Mouse (Mus musculus): ENCODE data around the gene Fam122a.

Gene Fam122a

DNA sequence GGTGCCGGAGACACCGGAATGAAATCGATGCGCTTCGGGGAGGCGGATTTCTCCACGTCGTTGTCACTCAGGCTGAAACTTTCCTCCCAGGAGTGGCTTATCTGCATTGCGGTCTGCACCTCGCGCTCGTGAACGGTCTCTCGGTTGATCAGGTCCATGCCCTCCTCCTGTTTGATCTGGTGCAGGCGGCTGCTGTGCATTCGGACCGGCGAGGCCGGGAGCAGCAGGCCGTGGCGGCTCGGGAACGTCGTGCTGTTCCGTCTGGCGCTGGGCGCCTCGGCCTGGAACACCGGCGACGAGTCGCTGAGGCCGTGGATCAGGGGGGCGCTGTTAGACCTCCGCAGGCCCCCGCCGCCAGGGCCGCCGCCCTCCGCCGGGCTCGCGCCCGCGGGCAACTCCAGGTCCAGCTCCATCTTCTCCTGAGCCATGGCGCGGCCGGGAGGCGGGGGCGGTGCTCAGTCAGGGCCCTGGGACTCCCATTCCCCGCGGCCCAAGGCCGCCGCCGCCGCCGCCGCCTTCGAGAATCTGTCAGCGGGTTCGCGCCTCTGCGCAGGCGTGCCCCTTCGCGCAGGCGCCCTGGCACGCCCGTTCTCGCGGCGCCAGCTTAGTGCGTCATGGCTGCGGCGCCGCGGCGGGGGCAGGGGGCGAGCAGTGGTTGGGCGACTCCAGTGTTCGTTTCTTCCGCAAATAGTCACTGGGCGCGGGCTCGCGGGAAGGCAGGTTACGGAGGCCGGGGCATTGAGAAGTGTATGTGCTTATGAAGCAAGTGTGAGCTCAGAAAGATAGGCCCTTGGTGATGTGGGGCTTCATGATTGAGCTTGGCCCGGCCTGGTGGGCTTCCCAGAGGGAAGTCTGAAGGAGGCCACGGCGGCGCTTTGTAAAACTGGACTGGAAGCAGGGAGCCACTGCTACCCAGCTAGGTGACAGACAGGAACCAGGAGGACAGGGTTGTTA lies at the start of gene Fam122a:
TSS of gene Fam122a (minus strand) at position 428 of the 954 bp plus-strand sequence.
- ATAC-seq (ENCODE audit: low TSS enrichment) = peak; percentile 95

DNA sequence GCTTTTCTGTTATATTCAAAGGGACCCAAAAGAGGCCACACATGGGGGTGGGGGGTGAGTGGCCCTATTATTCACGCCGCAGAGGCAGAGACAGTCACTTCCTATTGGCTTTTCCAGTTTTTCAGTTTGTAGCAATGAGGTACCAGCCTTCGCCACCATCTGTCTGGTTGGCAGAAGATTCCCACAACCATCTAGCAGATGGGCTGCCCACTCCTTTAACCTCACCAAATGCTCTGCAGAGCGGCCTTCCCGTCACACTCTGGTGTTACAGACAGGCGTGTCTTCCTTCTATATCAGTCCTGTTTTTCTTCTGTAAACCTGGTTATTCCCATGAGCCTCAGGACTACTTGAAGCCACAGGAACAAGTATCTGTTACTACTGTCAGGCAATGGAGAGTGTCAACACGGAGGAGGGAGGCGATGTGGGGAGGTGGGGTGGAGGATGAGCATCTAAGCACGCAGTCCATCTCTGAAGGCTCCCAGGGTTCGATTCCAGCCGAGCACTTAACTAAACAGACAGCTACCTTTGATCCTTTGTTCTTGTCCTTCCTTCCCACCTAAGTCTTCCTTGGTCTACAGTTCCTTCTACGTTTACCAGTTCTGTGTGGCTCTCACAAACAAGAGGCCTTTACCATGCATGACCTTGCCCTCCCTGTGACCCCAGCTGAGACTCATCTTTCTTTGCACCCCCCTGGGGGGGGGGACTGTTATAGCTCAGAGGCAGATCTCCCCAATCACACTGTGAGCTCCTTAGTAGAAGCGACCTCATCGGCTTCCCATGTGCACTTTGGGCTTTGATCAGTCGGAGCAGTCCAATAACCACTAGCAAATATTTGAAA lies 46.5 kb upstream of the Fam122a start:
- ATAC-seq (ENCODE audit: low TSS enrichment) = peak; percentile 77

DNA sequence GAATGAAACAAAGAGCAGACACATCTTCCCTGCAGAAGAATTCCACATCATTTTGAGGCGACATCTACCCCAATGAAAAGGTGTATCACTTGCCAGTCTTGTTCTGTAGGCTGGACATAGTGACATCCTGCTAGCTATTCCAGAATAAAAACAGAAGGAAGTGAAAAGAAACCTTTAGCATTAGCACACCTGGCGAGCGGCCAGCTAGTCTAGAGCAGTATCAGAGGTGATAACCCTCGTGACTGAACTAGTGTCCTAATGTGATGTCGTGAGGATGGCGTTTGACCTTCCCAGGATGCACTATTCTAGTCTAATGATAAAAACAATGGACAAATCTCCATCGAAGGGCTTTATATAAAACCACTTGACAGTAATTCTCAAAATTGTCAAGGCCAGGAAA lies 44.8 kb upstream of the Fam122a start:
- no peak for ATAC-seq (ENCODE audit: low TSS enrichment)

DNA sequence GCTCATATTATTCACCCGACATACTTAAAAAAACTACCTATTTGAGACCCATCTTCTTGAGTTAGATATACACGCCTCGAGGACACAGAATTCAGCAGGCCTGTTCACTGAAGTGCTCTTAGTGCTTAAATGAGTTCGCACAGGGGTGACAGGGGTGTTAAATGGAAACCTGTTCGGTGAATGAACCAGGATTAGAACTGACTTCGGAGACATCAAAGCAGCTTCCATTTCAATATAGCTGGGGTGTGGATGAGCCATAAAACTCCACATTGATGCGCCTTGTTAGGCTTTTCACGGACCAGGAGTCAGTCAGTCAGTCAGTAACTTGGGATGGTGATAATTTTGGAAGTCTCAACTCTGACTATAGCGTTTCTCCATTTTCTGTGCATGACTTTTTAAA lies 44.0 kb upstream of the Fam122a start:
- ATAC-seq (ENCODE audit: low TSS enrichment) = no peak

DNA sequence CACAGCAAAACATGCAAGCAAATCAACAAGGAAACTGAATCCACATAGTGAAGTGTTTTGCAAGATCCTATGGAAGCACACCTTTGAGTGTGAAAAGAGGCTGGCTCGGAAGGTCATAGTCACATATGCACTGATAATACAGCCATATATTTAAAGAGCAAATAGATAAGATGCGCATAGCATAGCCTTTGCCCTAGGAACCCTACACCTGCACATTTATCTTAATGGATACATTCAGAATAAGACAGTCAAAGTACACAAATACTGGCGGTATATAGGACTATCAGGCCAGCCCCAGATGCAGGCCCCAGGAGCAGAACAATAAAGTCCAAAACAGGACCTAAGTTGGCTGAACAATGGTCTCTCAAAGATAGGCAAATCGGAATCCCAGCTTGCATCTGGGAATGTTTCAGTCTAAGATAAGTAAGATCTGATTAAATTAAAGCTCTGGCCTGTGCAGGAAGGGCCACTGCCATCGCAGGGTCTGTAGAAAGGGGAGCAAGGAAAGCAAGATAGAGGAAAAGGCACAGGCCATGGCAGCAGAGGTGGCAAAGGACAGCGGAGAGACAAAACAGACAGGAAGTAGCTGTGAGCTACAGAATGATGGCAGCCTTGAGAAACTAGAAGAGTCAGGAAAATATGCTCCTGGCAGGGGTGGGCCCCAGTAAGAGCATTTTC lies 42.7 kb upstream of the Fam122a start:
- no peak for ATAC-seq (ENCODE audit: low TSS enrichment)

DNA sequence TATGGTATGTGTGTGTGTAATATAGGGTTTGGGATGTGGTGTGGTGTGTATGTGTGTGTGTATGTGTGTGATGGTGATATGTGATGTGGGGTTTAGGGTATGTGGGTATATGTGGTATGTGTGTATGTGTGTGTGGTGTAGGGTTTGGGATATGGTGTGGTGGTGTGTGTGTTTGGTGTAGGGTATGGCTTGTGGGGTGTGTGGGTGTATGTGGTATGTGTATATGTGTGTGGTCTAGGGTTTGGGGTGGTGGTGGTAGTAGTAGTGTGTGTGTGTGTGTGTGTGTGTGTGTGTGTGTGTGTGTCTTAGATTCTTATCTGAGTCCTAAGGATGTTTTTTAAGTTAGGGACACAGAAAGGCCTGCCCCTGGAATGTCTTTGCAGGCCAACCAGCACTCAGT lies 41.2 kb upstream of the Fam122a start:
- ATAC-seq (ENCODE audit: low TSS enrichment) = no peak

DNA sequence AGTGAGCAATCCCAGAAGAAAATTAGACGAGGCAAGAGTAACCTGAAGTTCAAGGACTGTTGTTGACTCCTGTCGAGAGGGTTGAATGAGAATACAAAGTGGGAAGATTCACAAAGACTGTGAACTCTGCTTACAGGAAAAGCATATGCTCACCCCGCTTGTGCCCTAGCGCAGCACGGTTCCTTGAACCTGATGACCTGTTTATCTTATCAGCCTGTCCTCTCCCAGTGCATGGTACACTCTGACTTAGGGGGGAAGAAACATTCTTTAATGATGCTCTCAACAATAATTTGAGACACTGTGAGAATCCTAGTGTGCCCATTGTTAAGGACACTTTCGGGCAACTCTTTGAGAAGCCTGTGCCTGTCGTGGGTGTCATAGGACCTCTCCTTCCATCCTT lies 39.9 kb upstream of the Fam122a start:
- ATAC-seq (ENCODE audit: low TSS enrichment) = no peak

DNA sequence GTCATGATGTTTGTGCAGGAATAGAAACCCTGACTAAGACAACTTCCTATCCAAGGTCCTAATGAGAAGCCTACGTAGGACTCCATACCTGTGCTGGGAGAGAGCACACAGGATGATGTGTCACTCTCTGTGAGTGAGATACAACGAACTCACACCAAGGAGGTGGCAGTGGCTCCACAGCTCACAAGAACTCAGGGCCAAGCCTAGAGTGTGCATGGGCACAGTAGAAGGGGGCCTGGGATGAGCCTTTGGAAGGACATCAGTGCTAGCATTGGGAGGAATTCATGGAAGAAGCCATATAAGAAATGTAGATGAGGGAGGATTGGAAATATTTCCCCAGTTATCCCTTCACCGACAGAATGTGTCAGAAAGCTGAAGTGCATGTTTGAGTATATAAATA lies 38.8 kb upstream of the Fam122a start:
- ATAC-seq (ENCODE audit: low TSS enrichment) = no peak

DNA sequence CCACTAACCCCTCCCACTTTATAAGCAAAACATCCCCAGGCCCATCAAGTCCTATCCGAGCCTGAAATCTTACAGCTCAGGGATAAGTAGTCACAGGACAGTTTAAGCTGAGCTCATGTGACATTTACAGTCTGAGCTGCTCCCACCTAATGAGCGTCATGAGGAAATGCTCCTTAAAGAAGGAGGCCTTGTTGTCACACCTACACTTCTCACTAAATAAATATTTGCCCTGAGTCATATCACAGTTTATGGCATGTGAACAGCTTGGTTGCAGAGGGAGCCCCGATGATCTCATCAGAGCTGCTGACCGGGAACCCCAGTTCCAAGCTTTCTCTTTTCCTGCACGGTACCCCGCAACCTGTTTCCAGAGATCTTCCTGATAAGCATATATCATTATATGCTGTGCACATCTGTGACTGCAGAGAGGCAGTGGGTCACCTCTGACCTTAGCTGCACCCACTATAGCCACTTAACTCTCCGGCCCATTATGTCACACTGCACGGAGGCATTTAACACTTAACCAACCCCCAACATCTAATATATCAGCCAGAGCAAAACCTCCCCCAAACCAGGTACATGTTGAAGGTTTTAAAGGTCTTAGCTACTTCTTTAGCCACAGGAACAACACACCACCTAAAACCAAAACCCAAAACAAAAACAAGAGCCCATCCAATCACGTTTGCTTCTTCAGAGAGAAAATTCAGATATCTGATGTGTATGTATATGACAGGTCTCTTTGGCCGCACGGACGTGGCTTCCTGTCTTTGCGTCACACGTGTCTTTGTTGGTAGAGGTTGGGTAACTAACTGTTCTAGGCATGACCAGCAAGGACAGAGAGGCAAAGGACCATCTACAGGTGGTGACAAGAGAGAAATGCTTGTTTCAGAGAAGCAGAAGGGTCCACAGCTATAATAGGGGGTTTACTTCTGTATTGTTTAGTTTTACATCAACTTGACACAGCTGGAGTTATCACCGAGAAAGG lies 37.8 kb upstream of the Fam122a start:
- ATAC-seq (ENCODE audit: low TSS enrichment) = no peak

DNA sequence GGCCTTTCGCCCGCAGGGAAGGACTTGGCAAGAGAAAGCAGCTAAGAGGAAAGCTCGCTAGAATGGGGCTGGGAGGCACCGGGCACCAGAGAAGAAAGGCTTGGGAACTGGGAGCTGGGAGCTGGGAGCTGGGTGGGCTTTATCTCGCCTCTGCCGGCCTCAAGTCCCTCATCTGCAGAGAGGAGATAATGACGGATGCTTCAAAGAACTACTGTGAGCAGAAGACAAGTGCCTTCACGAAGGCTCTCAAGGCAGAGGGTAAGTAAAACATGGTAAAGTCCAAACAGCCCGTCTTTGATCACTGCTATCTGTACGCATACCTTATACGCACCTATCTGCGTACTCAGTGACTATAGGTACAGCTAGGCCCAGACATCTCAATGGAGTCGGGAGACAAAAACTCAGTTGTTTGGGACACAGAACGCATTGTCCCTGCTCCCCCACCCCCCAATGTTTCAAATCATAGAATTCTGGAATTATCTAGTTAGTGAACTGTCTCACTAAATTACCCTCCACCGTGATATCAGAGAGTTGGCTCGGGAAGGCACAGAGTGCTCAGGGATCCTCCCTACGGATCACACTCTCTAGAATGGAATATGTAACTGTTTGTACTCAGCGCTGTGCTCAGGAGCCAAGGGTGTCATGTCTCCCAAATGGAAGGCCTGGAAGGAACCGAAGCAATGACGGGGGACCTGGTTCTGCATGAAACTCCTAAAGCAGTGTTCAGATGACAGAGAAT lies 36.1 kb upstream of the Fam122a start:
- no peak for ATAC-seq (ENCODE audit: low TSS enrichment)

DNA sequence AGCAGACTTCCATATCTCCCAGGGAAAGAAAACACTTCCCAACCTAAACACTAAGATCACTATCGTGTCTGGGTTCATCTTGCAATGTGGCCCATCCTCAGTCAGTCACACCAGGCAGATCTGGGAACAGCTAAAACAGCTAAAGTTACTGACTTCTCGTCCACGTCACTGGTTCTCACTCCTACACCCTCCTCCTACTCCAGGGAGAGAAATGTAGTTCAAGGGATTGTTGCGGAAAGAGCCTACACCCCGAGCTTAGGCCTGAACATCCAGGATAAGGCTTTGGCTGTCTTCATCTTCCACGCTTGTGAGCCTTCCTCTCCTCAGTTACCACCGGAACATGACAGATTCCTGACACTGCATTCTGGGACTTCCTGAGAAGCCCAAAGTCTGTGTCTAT lies 34.8 kb upstream of the Fam122a start:
- peak; percentile 91 for ATAC-seq (ENCODE audit: low TSS enrichment)

DNA sequence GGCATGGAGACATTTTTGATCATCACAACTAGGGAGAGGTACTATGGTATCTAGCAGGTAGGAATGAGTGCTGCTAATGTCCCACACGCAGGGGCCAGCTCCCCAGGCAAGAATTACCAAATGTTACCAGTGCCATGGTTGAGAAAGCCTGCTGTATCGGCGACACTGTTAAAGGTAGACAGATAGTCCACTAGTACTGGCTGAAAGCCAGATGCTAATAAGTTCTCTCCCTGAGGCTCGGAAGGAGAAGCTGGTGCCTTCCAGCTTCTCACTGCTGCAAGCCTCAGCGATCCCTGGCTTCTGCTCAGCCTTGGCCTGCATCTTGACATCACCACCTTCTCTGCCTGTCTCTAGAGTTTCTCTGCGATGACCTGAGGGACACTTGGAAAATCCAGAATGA lies 32.2 kb upstream of the Fam122a start:
- ATAC-seq (ENCODE audit: low TSS enrichment) = no peak

DNA sequence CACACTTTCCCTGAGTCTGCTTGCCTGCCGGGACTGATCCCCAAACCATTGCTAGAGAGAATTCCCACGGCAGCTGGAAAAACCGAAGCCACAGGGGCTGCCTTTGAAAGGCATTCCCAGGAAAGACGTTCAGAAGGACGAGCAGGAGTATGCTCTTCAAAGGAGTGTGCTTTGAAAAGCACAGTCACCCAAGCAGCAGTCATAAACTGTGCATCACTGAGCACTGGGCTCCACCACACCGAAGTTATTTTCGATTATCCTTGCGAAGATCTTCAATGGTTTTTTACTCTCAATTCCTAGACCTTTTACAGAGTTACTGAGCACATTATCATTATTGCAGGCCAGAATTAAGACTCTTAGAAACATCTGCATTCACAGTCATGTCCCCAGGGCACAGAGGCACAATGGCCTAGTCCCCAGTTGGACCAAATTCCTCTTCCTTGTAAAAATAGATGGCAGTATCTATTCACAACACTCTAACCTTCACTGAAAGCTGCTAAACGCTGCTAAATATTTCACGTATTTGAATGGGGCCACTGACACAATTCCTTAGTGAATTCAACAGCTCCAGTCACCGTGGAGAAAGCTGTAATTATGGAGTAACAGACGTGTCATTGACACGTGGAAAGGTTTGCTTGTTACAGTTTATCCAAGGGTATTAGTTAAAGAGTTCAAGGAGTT lies 31.1 kb upstream of the Fam122a start:
- no peak for ATAC-seq (ENCODE audit: low TSS enrichment)

DNA sequence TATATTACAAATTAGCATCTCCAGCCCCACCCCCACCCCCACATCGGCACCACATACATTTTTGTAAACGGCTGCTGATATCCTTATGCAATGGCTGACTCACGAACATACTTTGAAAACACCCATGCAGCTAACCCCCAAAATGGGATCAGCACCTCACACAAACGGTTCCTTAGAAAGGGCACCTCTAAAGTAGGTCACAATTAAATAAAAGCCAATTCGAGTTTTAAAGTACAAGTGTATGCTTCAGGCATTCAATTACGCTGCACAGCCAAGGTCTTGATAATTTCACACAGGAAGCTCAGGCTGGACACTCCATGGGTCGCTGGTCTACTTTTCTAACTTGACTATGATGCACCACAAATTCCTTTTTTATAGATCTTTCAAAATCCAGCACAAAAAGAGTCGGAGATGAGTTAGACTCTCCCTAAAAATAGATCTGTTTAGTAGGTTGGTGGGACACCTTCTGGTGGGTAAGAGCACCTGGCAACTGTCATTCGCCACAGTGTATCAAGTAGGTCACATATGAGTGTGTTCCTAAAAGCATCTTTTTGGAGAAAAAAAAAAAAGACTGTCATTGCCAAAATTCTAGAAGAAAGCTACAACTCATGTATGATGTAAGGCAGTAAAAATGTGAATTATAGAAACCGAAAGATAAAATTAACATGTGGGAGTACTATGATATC lies 25.7 kb upstream of the Fam122a start:
- peak; percentile 53 for ATAC-seq (ENCODE audit: low TSS enrichment)

DNA sequence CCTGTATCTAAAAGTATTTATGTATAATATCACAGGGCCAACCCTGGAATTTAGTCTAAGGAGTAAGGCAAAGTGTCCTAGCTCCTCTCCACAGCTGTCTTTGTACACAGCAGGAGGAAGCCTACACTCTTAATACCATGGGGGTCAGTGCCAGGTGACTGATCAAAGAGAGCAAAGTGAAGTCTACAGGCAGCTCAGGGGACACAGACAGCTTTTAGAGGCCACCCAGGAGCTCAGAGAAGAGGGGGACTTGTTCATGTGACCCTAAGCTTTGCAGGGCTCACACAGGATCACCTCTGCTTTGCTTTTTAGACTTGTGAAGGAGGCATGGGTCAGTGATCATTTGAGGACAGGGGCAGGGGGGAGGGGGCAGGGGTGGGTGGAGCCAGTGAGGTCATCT lies 24.4 kb upstream of the Fam122a start:
- no peak for ATAC-seq (ENCODE audit: low TSS enrichment)

DNA sequence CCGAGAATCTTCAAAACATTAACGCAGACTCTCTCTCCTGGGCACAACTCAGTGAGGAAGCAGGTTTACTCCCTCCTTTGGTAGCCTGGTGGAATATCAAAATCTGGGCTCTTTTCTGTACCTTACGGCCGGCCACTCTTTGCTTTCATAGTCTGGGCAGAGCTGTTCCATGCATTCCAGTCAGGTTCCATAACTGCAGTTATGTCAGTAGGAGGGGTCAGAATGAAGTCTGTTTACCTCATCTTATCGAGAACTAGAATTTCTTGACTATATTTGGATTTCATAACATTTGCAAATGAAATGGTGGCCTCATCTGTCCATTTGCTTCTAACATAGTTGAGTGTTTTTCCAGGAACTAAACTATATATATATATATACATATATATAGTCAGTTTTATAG lies 23.3 kb upstream of the Fam122a start:
- ATAC-seq (ENCODE audit: low TSS enrichment) = no peak

DNA sequence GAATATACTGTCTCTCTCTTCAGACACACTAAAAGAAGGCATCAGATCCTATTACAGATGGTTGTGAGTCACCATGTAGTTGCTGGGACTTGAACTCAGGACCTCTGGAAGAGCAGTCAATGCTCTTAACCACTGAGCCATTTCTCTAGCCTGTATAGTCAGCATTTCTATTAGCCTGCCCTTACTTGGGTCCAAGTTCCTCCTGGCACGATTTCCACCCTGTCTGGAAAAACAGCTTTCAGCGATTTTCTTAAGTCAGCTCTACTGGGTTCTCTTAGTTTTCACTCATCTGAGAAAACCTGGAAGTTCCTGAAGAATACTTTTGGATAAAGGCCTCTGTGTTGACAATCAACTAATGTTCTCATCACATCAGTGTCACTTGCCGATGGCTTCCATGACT lies 22.1 kb upstream of the Fam122a start:
- no peak for ATAC-seq (ENCODE audit: low TSS enrichment)

DNA sequence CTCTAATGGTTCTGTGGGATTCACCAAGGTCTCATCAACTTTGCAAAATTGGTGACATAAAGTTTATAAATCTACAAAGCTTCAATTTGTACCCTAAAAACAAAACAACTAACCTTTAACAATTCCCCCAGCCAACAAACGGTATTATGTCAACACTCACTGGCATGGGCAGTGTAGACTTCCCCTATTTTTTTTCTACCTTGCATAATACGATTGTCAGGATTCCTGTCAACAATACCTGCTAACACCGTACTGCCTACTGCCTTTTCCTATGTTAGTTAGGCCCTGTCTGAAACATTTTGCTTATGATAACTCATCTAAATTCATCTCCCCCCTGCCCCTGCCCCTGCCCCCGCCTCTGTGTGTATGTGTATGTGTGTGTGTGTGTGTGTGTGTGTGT lies 16.7 kb upstream of the Fam122a start:
- no peak for ATAC-seq (ENCODE audit: low TSS enrichment)

DNA sequence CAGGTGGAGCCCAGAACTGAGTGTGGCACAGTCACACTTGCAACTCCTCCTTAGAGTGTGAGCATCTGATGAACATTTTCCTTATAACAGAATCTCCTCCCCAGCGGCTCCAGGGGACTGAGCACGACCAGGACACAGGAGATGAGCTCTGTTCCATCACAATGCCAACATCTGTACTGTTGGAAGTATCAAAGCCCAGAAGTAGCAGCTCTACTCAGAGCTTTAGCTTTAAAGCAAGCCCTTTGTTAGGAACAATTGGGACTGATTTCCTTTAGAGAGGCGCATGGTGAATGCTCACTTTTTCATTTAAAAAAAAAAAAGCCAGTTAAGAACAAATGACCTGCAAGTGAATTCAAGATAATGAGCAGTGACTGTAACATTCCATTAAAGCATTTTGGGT lies 14.7 kb upstream of the Fam122a start:
- ATAC-seq (ENCODE audit: low TSS enrichment) = no peak
